Mouse (Mus musculus): ENCODE measurements at regions not wholly inside any gene's neighbourhood (a gene's known extent, or its start where the extent isn't known, plus 50 kb on each side); places are given as distances from the start of the nearest gene placed in this dataset.

DNA sequence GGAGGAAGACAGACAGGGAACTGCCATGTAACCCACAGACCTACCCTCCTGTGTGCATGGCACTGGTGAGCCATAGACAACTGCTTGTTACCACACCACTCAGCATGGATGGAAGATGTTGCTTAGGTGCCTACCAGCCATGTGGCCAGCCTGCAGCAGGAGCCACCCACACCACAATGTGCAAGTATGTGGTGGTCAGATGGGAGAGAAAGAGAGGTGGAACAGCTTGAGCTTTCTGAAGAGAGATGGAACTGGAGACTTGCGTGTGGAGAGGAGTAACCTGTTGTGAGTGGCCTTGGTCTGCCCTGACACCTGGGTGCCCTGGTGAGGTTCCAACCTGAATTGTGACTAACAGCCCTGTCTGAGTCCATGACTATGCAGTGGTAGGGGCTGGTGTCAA, 50.4 kb upstream of the Nkx2-2 start:
- no peak for DNase-seq (ENCODE audit: extremely low spot score in 1 of 2, low spot score in 1 of 2)
